Mouse (Mus musculus) right cerebral cortex, postnatal 4 days (tissue): ENCODE results near the gene Spty2d1.
"Not testable (repeated sequence)": the region's sequence is repeated elsewhere in the genome, so short reads cannot be mapped to it uniquely, and the experiment has no call there.

Source experiments
- DNase-seq: peaks from one replicate; pipeline ENCODE4 v3.0.0-alpha.2; 2022

Spty2d1 gene

GRCm38 (mm10) chr7:47019641-47020040 is 11.4 kb upstream of the Spty2d1 start:
- no peak for DNase-seq

- DNase-seq: no peak
Observed at GRCm38 (mm10) chr7:47017146-47017545, 8.9 kb upstream of the Spty2d1 start.

- no peak for DNase-seq
Observed at GRCm38 (mm10) chr7:47016602-47017001, 8.4 kb upstream of the Spty2d1 start.

GRCm38 (mm10) chr7:47015390-47016065 is 7.3 kb upstream of the Spty2d1 start:
- peak; percentile 58 for DNase-seq

GRCm38 (mm10) chr7:47014564-47015389 is 6.6 kb upstream of the Spty2d1 start:
- DNase-seq: no peak

GRCm38 (mm10) chr7:47013131-47013767 is 5.0 kb upstream of the Spty2d1 start:
- DNase-seq: no peak

GRCm38 (mm10) chr7:47007818-47008167 is 418 bp downstream of the Spty2d1 start:
- no peak for DNase-seq

GRCm38 (mm10) chr7:47007109-47007780 is 966 bp downstream of the Spty2d1 start:
- DNase-seq: no peak

GRCm38 (mm10) chr7:47003411-47004115 is 4.6 kb downstream of the Spty2d1 start:
- DNase-seq: no peak

GRCm38 (mm10) chr7:47001900-47002275 is 6.3 kb downstream of the Spty2d1 start:
- no peak for DNase-seq

- DNase-seq: no peak
Observed at GRCm38 (mm10) chr7:47001125-47001899, 6.9 kb downstream of the Spty2d1 start.

GRCm38 (mm10) chr7:47000644-47000983 is 7.6 kb downstream of the Spty2d1 start:
- DNase-seq: no peak

- DNase-seq: no peak
Observed at GRCm38 (mm10) chr7:46999983-47000643, 8.1 kb downstream of the Spty2d1 start.

GRCm38 (mm10) chr7:46998942-46999341 is 9.3 kb downstream of the Spty2d1 start:
- no peak for DNase-seq

GRCm38 (mm10) chr7:46997644-46998395 is 10.4 kb downstream of the Spty2d1 start:
- DNase-seq: no peak

GRCm38 (mm10) chr7:46997008-46997407 is 11.2 kb downstream of the Spty2d1 start:
- no peak for DNase-seq

GRCm38 (mm10) chr7:46995558-46995957 is 12.7 kb downstream of the Spty2d1 start:
- no peak for DNase-seq

GRCm38 (mm10) chr7:46993079-46993478 is 15.1 kb downstream of the Spty2d1 start:
- no peak for DNase-seq

- not testable (repeated sequence) for DNase-seq
Observed at GRCm38 (mm10) chr7:46989387-46989786, 18.8 kb downstream of the Spty2d1 start.

- DNase-seq: no peak
Observed at GRCm38 (mm10) chr7:46987073-46987472, 21.1 kb downstream of the Spty2d1 start.

- no peak for DNase-seq
Observed at GRCm38 (mm10) chr7:46986646-46987045, 21.6 kb downstream of the Spty2d1 start.
